Mouse (Mus musculus) lung, postnatal 0 days (tissue): ENCODE results near the gene Sdccag8. TPM values are rescaled to one million over a fixed set of nuclear protein-coding genes. Genes with fewer than 3 reads are reported as not detected.
A peak's percentile ranks its signal among the peaks of the same experiment; 100 is the strongest.

ENCODE experiments used
- ATAC-seq: fragments of 200-750 bp; cut with Nextera tagmentation; 2 replicates; pipeline ENCODE4 v1.8.0; 2017; ENCODE audit warnings: moderate library complexity
- DNase-seq: peaks from one replicate; pipeline ENCODE4 v3.0.0-alpha.2; 2016; ENCODE audit warnings: low spot score
- H3K27ac ChIP-seq: fragments of 300-500 bp; sonication (generic); 2 replicates; pipeline ENCODE4 v1.5.1; 2014; ENCODE audit warnings: antibody characterized with exemption, mild to moderate bottlenecking, low read length, mixed read lengths
- H3K27me3 ChIP-seq: fragments of 300-500 bp; sonication (generic); replicated peaks from 2 replicates; pipeline ENCODE4 v1.6.1; 2014; ENCODE audit warnings: low read length, mixed read lengths; ENCODE audit not compliant: insufficient read depth
- H3K36me3 ChIP-seq: fragments of 300-500 bp; sonication (generic); 2 replicates; pipeline ENCODE4 v1.6.1; 2014; ENCODE audit warnings: low read length, mixed read lengths; ENCODE audit not compliant: insufficient read depth
- H3K4me1 ChIP-seq: fragments of 300-500 bp; sonication (generic); 2 replicates; pipeline ENCODE4 v1.6.1; 2014; ENCODE audit warnings: antibody characterized with exemption, low read depth, low read length, mixed read lengths; ENCODE audit not compliant: insufficient read depth
- H3K4me2 ChIP-seq: fragments of 300-500 bp; sonication (generic); replicated peaks from 2 replicates; pipeline ENCODE4 v1.6.1; 2014; ENCODE audit warnings: low read depth, mild to moderate bottlenecking, low read length, moderate library complexity, mixed read lengths
- H3K4me3 ChIP-seq: fragments of 300-500 bp; sonication (generic); 2 replicates; pipeline ENCODE4 v1.5.1; 2014; ENCODE audit warnings: low read depth, low read length
- H3K9ac ChIP-seq: fragments of 300-500 bp; sonication (generic); replicated peaks from 2 replicates; pipeline ENCODE4 v1.6.1; 2014; ENCODE audit warnings: low read depth, mild to moderate bottlenecking
- H3K9me3 ChIP-seq: fragments of 300-500 bp; sonication (generic); 2 replicates; pipeline ENCODE4 v1.6.1; 2016; ENCODE audit warnings: low read length, mixed read lengths
- CTCF ChIP-seq: IDR thresholded peaks from 2 replicates; pipeline ENCODE4 v1.5.1; 2016; ENCODE audit warnings: antibody characterized with exemption, mild to moderate bottlenecking
- EP300 ChIP-seq: IDR thresholded peaks from 2 replicates; pipeline ENCODE4 v1.6.1; 2016; ENCODE audit warnings: antibody characterized with exemption, mild to moderate bottlenecking, control low read depth
- WGBS: fragments of 180-500 bp; shearing (Covaris S2); extraction: QIAGEN DNeasy Blood & Tissue Kit; methylation state at CpG from one replicate; pipeline ENCODE4 v1.1.7; 2014; 5-methylcytosine and 5-hydroxymethylcytosine counted together
- polyA plus RNA-seq: library from polyadenylated mRNA; unstranded; fragments of >200 nt; fragmentation: Nextera tagmentation; extraction: Ambion mirVana; gene quantifications from 2 replicates; pipeline ENCODE4 v1.2.1, GENCODE M21; 2015

The Sdccag8 gene
- polyA plus RNA-seq, 1 experiment from 2014 or later = 14.5 TPM

DNA sequence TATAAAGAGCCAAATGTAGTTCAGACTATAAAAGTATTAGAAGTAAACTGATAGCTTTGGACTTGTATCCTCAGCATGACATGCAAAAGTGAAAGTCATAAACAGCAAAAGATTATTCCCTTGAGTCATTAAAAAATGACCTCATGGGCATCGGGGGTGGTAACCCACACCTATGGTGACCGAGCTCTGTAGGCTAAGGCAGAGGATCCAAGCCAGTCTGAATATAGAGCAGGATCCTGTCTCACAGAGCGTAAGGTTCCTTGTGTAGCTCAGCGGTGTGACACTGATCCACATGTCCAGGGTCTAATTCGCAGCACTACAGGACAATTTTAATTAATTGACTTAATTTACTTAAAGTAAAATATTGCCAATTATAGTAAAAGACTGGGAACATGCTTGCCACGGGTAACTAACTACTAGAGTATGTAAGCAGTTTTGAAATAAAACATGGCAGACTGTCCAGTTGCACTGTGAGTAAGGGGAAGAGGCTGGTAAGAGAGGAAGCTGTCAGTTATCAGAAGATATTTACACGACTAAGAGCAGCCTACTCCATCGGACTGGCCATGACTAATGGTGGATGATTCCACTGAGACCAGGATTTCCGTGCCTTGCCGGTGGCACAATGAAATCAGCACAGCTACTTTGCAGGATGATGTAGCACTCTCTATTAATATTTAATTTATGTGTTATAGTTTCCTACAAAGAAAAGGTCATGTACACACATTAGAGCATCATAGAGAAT, 32.8 kb downstream of the Sdccag8 start:
- TF ChIP-seq EP300 (no peak), CTCF (no peak)
- no peaks in the 10 kb centered on the region for H3K9me3 ChIP-seq
- H3K27ac ChIP-seq = no peak overlapping the region
- H3K4me1 ChIP-seq = no peaks in the 10 kb centered on the region
- no peaks in the 10 kb centered on the region for H3K27me3 ChIP-seq
- DNase-seq (no peak), ATAC-seq (no peak)
- 79% methylated on average over 10 of the region's 10 CpGs for WGBS
- H3K4me3 ChIP-seq = no peak overlapping the region
- H3K9ac ChIP-seq = no peak overlapping the region
- no peak overlapping the region for H3K4me2 ChIP-seq
- H3K36me3 ChIP-seq = no peaks in the 10 kb centered on the region; the same call in 1 of the 2 replicates

GRCm38 (mm10) chr1:176848613-176849290, 34.3 kb downstream of the Sdccag8 start:
- Histone ChIP-seq H3K9me3 (no peaks in the 10 kb centered on the region), H3K27me3 (no peaks in the 10 kb centered on the region), H3K27ac (no peak overlapping the region), H3K36me3 (peaks cover 4% of the 10 kb centered on the region; the same call in 1 of the 2 replicates), H3K4me2 (no peak overlapping the region), H3K9ac (no peak overlapping the region), H3K4me1 (no peaks in the 10 kb centered on the region), H3K4me3 (no peak overlapping the region)
- ATAC-seq (no peak), DNase-seq (no peak)
- TF ChIP-seq CTCF (no peak), EP300 (no peak)
- 62% methylated on average over 11 of the region's 11 CpGs for WGBS

GRCm38 (mm10) chr1:176849377-176849776, 34.9 kb downstream of the Sdccag8 start:
- no peaks in the 10 kb centered on the region for H3K9me3 ChIP-seq
- H3K27ac ChIP-seq = no peak overlapping the region
- DNase-seq (no peak), ATAC-seq (no peak)
- no peak overlapping the region for H3K4me3 ChIP-seq
- H3K9ac ChIP-seq = no peak overlapping the region
- TF ChIP-seq CTCF (no peak), EP300 (no peak)
- peaks cover 4% of the 10 kb centered on the region; the same call in 1 of the 2 replicates for H3K36me3 ChIP-seq
- 77% methylated on average over 2 of the region's 2 CpGs for WGBS
- no peak overlapping the region for H3K4me2 ChIP-seq
- no peaks in the 10 kb centered on the region for H3K4me1 ChIP-seq
- H3K27me3 ChIP-seq = no peaks in the 10 kb centered on the region

- Histone ChIP-seq H3K9me3 (no peaks in the 10 kb centered on the region), H3K4me2 (no peak overlapping the region), H3K4me3 (no peak overlapping the region), H3K27me3 (no peaks in the 10 kb centered on the region), H3K27ac (no peak overlapping the region), H3K9ac (no peak overlapping the region), H3K4me1 (no peaks in the 10 kb centered on the region), H3K36me3 (peaks cover 4% of the 10 kb centered on the region; the same call in 1 of the 2 replicates)
- 81% methylated on average over 7 of the region's 7 CpGs for WGBS
- DNase-seq = no peak
- TF ChIP-seq CTCF (no peak), EP300 (no peak)
- no peak for ATAC-seq
Measured at GRCm38 (mm10) chr1:176851401-176851800, 36.9 kb downstream of the Sdccag8 start.

- DNase-seq = peak; percentile 16
- ATAC-seq = no peak
Measured at GRCm38 (mm10) chr1:176852813-176853590, 38.5 kb downstream of the Sdccag8 start.

More at GRCm38 (mm10) chr1:176852813-176853590, 38.5 kb downstream of the Sdccag8 start:
- H3K27ac ChIP-seq = no peak overlapping the region
- peaks cover 4% of the 10 kb centered on the region; the same call in 1 of the 2 replicates for H3K36me3 ChIP-seq
- no peaks in the 10 kb centered on the region for H3K27me3 ChIP-seq
- H3K4me3 ChIP-seq = no peak overlapping the region
- WGBS = 81% methylated on average over 9 of the region's 9 CpGs
- H3K4me1 ChIP-seq = no peaks in the 10 kb centered on the region
- H3K9me3 ChIP-seq = no peaks in the 10 kb centered on the region
- no peak for TF ChIP-seq EP300
- TF ChIP-seq CTCF = no peak
- H3K9ac ChIP-seq = no peak overlapping the region
- no peak overlapping the region for H3K4me2 ChIP-seq
